Mouse (Mus musculus) hindbrain, embryonic 12.5 days (tissue): ENCODE measurements around the gene Ubiad1. TPM values are rescaled to one million over a fixed set of nuclear protein-coding genes. Genes with fewer than 3 reads are reported as not detected.

Experiments used
- ATAC-seq: fragments of 200-750 bp; cut with Nextera tagmentation; 2 replicates; pipeline ENCODE4 v1.8.0; 2017; ENCODE audit warnings: moderate TSS enrichment; ENCODE audit not compliant: low FRiP score
- H3K27ac ChIP-seq: fragments of 300-500 bp; sonication (generic); 2 replicates; pipeline ENCODE4 v1.5.1; 2016; ENCODE audit warnings: mild to moderate bottlenecking
- H3K27me3 ChIP-seq: fragments of 300-500 bp; sonication (generic); 2 replicates; pipeline ENCODE4 v1.6.1; 2016; ENCODE audit warnings: mild to moderate bottlenecking
- H3K36me3 ChIP-seq: fragments of 300-500 bp; sonication (generic); 2 replicates; pipeline ENCODE4 v1.6.1; 2016; ENCODE audit warnings: mild to moderate bottlenecking
- H3K4me1 ChIP-seq: fragments of 300-500 bp; sonication (generic); 2 replicates; pipeline ENCODE4 v1.6.1; 2016
- H3K4me2 ChIP-seq: fragments of 300-500 bp; sonication (generic); replicated peaks from 2 replicates; pipeline ENCODE4 v1.6.1; 2016; ENCODE audit warnings: mild to moderate bottlenecking
- H3K4me3 ChIP-seq: fragments of 300-500 bp; sonication (generic); 2 replicates; pipeline ENCODE4 v1.5.1; 2016; ENCODE audit warnings: mild to moderate bottlenecking
- H3K9ac ChIP-seq: fragments of 300-500 bp; sonication (generic); 2 replicates; pipeline ENCODE4 v1.6.1; 2016; ENCODE audit warnings: mild to moderate bottlenecking, moderate library complexity
- H3K9me3 ChIP-seq: fragments of 300-500 bp; sonication (generic); replicated peaks from 2 replicates; pipeline ENCODE4 v1.6.1; 2016; ENCODE audit warnings: mild to moderate bottlenecking
- WGBS: fragments of 180-500 bp; shearing (Covaris S2); methylation state at CpG from one replicate; pipeline ENCODE4 v1.1.7; 2016; 5-methylcytosine and 5-hydroxymethylcytosine counted together
- polyA plus RNA-seq: library from polyadenylated mRNA; unstranded; fragments of >200 nt; fragmentation: Nextera tagmentation; extraction: Ambion mirVana; gene quantifications from 2 replicates; pipeline ENCODE4 v1.2.1, GENCODE M21; 2016

The Ubiad1 gene
- polyA plus RNA-seq = 20.4 and 22.2 TPM in 2 replicates

- Histone ChIP-seq H3K9me3 (no peaks in the 10 kb centered on the region), H3K36me3 (no peaks in the 10 kb centered on the region), H3K27me3 (no peaks in the 10 kb centered on the region), H3K4me1 (peaks cover 24% of the 10 kb centered on the region), H3K4me2 (peak within 1 kb of the TSS; percentile 84), H3K27ac (peak within 1 kb of the TSS; percentile 53), H3K4me3 (peak within 1 kb of the TSS; percentile 82), H3K9ac (peak within 1 kb of the TSS; percentile 81)
- ATAC-seq = peak; percentile 50
- under 1% methylated on average over 46 of the region's 46 CpGs for WGBS
Observed at GRCm38 (mm10) chr4:148444250-148444967, at the start of gene Ubiad1. Gene Ubiad1, minus strand, starts transcription at chr4:148444771.

GRCm38 (mm10) chr4:148491448-148491847, 46.9 kb upstream of the Ubiad1 start:
- H3K9ac ChIP-seq = no peak overlapping the region
- H3K27ac ChIP-seq = no peak overlapping the region
- H3K36me3 ChIP-seq = peaks cover 90% of the 10 kb centered on the region
- H3K4me3 ChIP-seq = no peak overlapping the region
- no peaks in the 10 kb centered on the region for H3K27me3 ChIP-seq
- ATAC-seq = no peak
- H3K9me3 ChIP-seq = no peaks in the 10 kb centered on the region
- WGBS = 84% methylated on average over 7 of the region's 7 CpGs
- no peak overlapping the region for H3K4me2 ChIP-seq
- 0 out of 2 replicates have a peak, but pooled peaks cover 6% of the 10 kb centered on the region for H3K4me1 ChIP-seq

- Histone ChIP-seq H3K4me1 (0 out of 2 replicates have a peak, but pooled peaks cover 2% of the 10 kb centered on the region), H3K4me2 (no peak overlapping the region), H3K27me3 (no peaks in the 10 kb centered on the region), H3K9me3 (no peaks in the 10 kb centered on the region), H3K4me3 (no peak overlapping the region), H3K27ac (no peak overlapping the region), H3K36me3 (peaks cover 90% of the 10 kb centered on the region), H3K9ac (no peak overlapping the region)
- no peak for ATAC-seq
- WGBS = 84% methylated on average over 6 of the region's 6 CpGs
Observed at GRCm38 (mm10) chr4:148490502-148490901, 45.9 kb upstream of the Ubiad1 start.

- H3K4me2 ChIP-seq = no peak overlapping the region
- H3K27me3 ChIP-seq = no peaks in the 10 kb centered on the region
- no peak overlapping the region for H3K4me3 ChIP-seq
- WGBS = 87% methylated on average over 2 of the region's 2 CpGs
- H3K36me3 ChIP-seq = peaks cover 97% of the 10 kb centered on the region
- H3K9ac ChIP-seq = no peak overlapping the region
- H3K9me3 ChIP-seq = no peaks in the 10 kb centered on the region
- no peak for ATAC-seq
- no peaks in the 10 kb centered on the region for H3K4me1 ChIP-seq
- no peak overlapping the region for H3K27ac ChIP-seq
Observed at GRCm38 (mm10) chr4:148487841-148488240, 43.3 kb upstream of the Ubiad1 start.

GRCm38 (mm10) chr4:148484511-148484910, 39.9 kb upstream of the Ubiad1 start:
- Histone ChIP-seq H3K36me3 (peaks cover 95% of the 10 kb centered on the region), H3K9me3 (no peaks in the 10 kb centered on the region), H3K4me1 (no peaks in the 10 kb centered on the region), H3K4me3 (no peak overlapping the region), H3K4me2 (no peak overlapping the region), H3K27ac (no peak overlapping the region), H3K27me3 (no peaks in the 10 kb centered on the region), H3K9ac (no peak overlapping the region)
- no peak for ATAC-seq
- WGBS = 96% methylated on average over 12 of the region's 12 CpGs

GRCm38 (mm10) chr4:148481557-148482168, 37.1 kb upstream of the Ubiad1 start:
- Histone ChIP-seq H3K4me3 (no peak overlapping the region), H3K36me3 (peaks cover 94% of the 10 kb centered on the region), H3K4me1 (no peaks in the 10 kb centered on the region), H3K4me2 (no peak overlapping the region), H3K27ac (no peak overlapping the region), H3K9me3 (no peaks in the 10 kb centered on the region), H3K27me3 (no peaks in the 10 kb centered on the region), H3K9ac (no peak overlapping the region)
- 87% methylated on average over 2 of the region's 2 CpGs for WGBS
- ATAC-seq = no peak

GRCm38 (mm10) chr4:148480245-148480644, 35.7 kb upstream of the Ubiad1 start:
- H3K27me3 ChIP-seq = no peaks in the 10 kb centered on the region
- H3K36me3 ChIP-seq = peaks cover 93% of the 10 kb centered on the region
- H3K27ac ChIP-seq = no peak overlapping the region
- no peaks in the 10 kb centered on the region for H3K4me1 ChIP-seq
- 92% methylated on average over 2 of the region's 2 CpGs for WGBS
- H3K9ac ChIP-seq = no peak overlapping the region
- no peak overlapping the region for H3K4me2 ChIP-seq
- no peak overlapping the region for H3K4me3 ChIP-seq
- no peak for ATAC-seq
- no peaks in the 10 kb centered on the region for H3K9me3 ChIP-seq

GRCm38 (mm10) chr4:148473496-148473895, 28.9 kb upstream of the Ubiad1 start:
- Histone ChIP-seq H3K27ac (no peak overlapping the region), H3K9ac (no peak overlapping the region), H3K4me1 (peaks cover 2% of the 10 kb centered on the region; the same call in 1 of the 2 replicates), H3K27me3 (no peaks in the 10 kb centered on the region), H3K4me2 (no peak overlapping the region), H3K9me3 (no peaks in the 10 kb centered on the region), H3K36me3 (peaks cover 87% of the 10 kb centered on the region), H3K4me3 (no peak overlapping the region)
- ATAC-seq = no peak
- WGBS = 86% methylated on average over 5 of the region's 5 CpGs

- WGBS = 90% methylated on average over 8 of the region's 8 CpGs
- ATAC-seq = no peak
- Histone ChIP-seq H3K9ac (no peak overlapping the region), H3K4me2 (no peak overlapping the region), H3K4me3 (no peak overlapping the region), H3K27ac (no peak overlapping the region), H3K36me3 (peaks cover 89% of the 10 kb centered on the region), H3K27me3 (no peaks in the 10 kb centered on the region), H3K9me3 (no peaks in the 10 kb centered on the region), H3K4me1 (peaks cover 2% of the 10 kb centered on the region; the same call in 1 of the 2 replicates)
Observed at GRCm38 (mm10) chr4:148472436-148473174, 28.0 kb upstream of the Ubiad1 start.

- H3K4me1 ChIP-seq = peaks cover 2% of the 10 kb centered on the region; the same call in 1 of the 2 replicates
- WGBS = 69% methylated on average over 10 of the region's 10 CpGs
- H3K9me3 ChIP-seq = no peaks in the 10 kb centered on the region
- H3K9ac ChIP-seq = no peak overlapping the region
- H3K36me3 ChIP-seq = peaks cover 91% of the 10 kb centered on the region
- no peak for ATAC-seq
- no peaks in the 10 kb centered on the region for H3K27me3 ChIP-seq
- H3K27ac ChIP-seq = no peak overlapping the region
- no peak overlapping the region for H3K4me2 ChIP-seq
- H3K4me3 ChIP-seq = no peak overlapping the region
Observed at GRCm38 (mm10) chr4:148471363-148471806, 26.8 kb upstream of the Ubiad1 start.

- ATAC-seq = no peak
- no peaks in the 10 kb centered on the region for H3K27me3 ChIP-seq
- H3K27ac ChIP-seq = no peak overlapping the region
- no peaks in the 10 kb centered on the region for H3K9me3 ChIP-seq
- peaks cover 91% of the 10 kb centered on the region for H3K36me3 ChIP-seq
- no peak overlapping the region for H3K4me2 ChIP-seq
- H3K4me1 ChIP-seq = peaks cover 2% of the 10 kb centered on the region; the same call in 1 of the 2 replicates
- H3K9ac ChIP-seq = no peak overlapping the region
- no peak overlapping the region for H3K4me3 ChIP-seq
- WGBS = 84% methylated on average over 11 of the region's 11 CpGs
Observed at GRCm38 (mm10) chr4:148469487-148470252, 25.1 kb upstream of the Ubiad1 start.
